Mouse (Mus musculus): ENCODE measurements around the gene Gfap. TPM values are rescaled to one million over a fixed set of nuclear protein-coding genes. Genes with fewer than 3 reads are reported as not detected.

Gfap gene
- total RNA-seq (2012; rRNA removed) = 0.36 and 0.42 TPM in 2 replicates

DNA sequence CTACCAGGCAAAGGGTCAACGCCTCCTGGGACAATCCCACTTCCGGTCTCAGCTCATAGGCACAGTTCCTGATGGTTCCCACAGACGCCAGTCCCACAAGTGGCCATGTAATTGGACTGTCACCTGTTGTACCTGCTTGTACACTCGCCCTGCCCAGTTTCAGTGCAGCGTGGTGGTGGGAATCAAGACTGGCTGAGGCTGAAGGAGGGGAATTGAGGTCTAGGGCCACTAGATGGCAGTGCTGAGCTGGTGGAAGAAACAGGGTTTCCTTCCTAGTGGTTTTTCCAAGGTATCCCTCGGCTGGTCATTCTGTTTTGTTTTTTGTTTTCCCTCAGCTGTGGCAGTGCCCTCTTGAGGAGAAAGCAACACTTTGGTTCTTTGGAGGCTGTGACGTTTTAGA lies at the start of gene Gfap:
Gene Gfap (minus strand): TSS at position 150 of the 400 bp plus-strand sequence.
- no peak within 1 kb of the TSS for H3K9ac ChIP-seq (ENCODE audit: insufficient read depth, low read depth, low read length, poor library complexity, severe bottlenecking)
- TF ChIP-seq MAFK (IDR thresholded peaks at IDR 0.05; ENCODE audit: insufficient read depth, low read depth, low read length) (no peak), ZC3H11A (IDR thresholded peaks at IDR 0.05; ENCODE audit: borderline replicate concordance, low read depth, low read length) (peak; percentile 22; the same call in 1 of the 2 replicates), ZNF384 (IDR thresholded peaks at IDR 0.05; ENCODE audit: low read depth, low read length) (no peak), CHD2 (IDR thresholded peaks at IDR 0.05; ENCODE audit: low read depth, low read length) (peak; percentile 18; the same call in 1 of the 2 replicates), HCFC1 (IDR thresholded peaks at IDR 0.05; ENCODE audit: borderline replicate concordance, insufficient read depth, low read length) (no peak; the same call in 1 of the 2 replicates)
- peak; percentile 86 for DNase-seq (ENCODE audit: low read depth, low spot score)

DNA sequence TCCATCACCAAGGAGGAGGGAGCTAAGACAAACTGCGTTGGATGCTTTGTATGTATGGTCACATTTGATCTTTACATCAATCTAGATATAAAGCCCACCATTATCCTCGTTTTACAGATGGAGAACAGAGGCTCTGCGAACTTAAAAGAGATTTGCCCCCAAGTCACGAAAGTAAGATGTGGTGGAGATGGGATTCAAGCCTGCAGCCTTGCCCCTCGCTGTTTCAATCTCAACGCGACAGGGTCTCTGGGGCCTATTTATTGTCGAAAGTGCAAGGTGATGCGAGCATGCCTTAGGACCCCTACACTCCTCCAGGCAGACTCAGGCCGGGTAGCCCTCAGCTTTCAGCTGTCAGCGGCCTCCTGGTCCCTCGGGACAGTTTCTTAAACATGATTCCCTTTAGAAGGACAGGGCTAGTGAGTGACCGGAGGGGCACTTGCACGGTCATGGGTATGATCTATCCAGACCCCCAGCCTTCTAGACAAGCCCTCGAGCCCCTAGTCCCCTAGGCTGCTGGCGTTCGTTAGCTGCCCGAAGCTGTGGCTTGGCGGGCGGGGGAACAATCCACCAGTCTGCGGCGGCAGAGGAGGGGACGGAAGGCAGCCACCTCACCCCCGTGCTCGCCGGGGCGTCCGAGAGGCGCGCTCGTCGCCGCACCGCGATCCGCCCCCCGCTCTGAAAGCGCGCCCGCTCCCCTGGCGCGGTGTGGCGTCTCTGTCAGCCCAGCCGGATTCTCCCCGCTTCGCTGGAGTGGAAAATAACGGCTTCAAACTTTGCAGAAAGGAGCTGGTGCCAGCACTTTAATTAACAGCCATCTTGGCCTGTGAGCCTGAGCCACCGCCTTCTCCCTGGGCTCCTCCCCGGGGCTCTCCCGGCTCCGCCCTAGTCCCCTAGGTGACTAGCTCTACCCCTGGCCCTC lies 47.6 kb upstream of the Gfap start:
- Histone ChIP-seq H3K4me1 (ENCODE audit: control insufficient read depth in 2 of 2, insufficient read depth in 2 of 2, low read length in 2 of 2, poor library complexity in 1 of 2) (peaks cover 0 to 5% of the 10 kb centered on the region in 2 experiments; a peak in 1 of 4 replicates), H3K4me3 (ENCODE audit: insufficient read depth in 1 of 2, low read depth in 1 of 2, low read length in 2 of 2, poor library complexity in 1 of 2, severe bottlenecking in 1 of 2) (peak overlapping the region; percentile 63 to 66), H3K27ac (ENCODE audit: insufficient read depth, low read depth, low read length, poor library complexity, severe bottlenecking) (no peak overlapping the region), H3K9ac (ENCODE audit: insufficient read depth, low read depth, low read length, poor library complexity, severe bottlenecking) (peak overlapping the region; percentile 51), H3K36me3 (ENCODE audit: control insufficient read depth, insufficient read depth, low read length, poor library complexity, severe bottlenecking) (no peaks in the 10 kb centered on the region), H3K9me3 (ENCODE audit: control insufficient read depth, insufficient read depth, low read depth, low read length) (no peaks in the 10 kb centered on the region)
- TF ChIP-seq ZC3H11A (IDR thresholded peaks at IDR 0.05; ENCODE audit: borderline replicate concordance, low read depth, low read length) (no peak), MAFK (IDR thresholded peaks at IDR 0.05; ENCODE audit: insufficient read depth, low read depth, low read length) (no peak), CHD2 (IDR thresholded peaks at IDR 0.05; ENCODE audit: low read depth, low read length) (no peak), HCFC1 (IDR thresholded peaks at IDR 0.05; ENCODE audit: borderline replicate concordance, insufficient read depth, low read length) (no peak), ZNF384 (IDR thresholded peaks at IDR 0.05; ENCODE audit: low read depth, low read length) (no peak)
- DNase-seq (ENCODE audit: low read depth, low spot score) = no peak
- in situ Hi-C loops (cut with MboI; ENCODE audit: low sequenced_read_pairs in 2 of 2, unreplicated experiment in 2 of 2) = no loop called here

More for the DNA sequence above, at the start of gene Gfap:
- in situ Hi-C loops (cut with MboI; ENCODE audit: low sequenced_read_pairs in 2 of 2, unreplicated experiment in 2 of 2) = no loop called here
- H3K4me3 ChIP-seq (ENCODE audit: insufficient read depth in 1 of 2, low read depth in 1 of 2, low read length in 2 of 2, poor library complexity in 1 of 2, severe bottlenecking in 1 of 2) = no peak within 1 kb of the TSS
- peaks cover 0 to 1% of the 10 kb centered on the region in 2 experiments; a peak in 1 of 4 replicates for H3K4me1 ChIP-seq (ENCODE audit: control insufficient read depth in 2 of 2, insufficient read depth in 2 of 2, low read length in 2 of 2, poor library complexity in 1 of 2)
- H3K27ac ChIP-seq (ENCODE audit: insufficient read depth, low read depth, low read length, poor library complexity, severe bottlenecking) = no peak within 1 kb of the TSS
- H3K9me3 ChIP-seq (ENCODE audit: control insufficient read depth, insufficient read depth, low read depth, low read length) = no peaks in the 10 kb centered on the region
- H3K36me3 ChIP-seq (ENCODE audit: control insufficient read depth, insufficient read depth, low read length, poor library complexity, severe bottlenecking) = peaks cover 6% of the 10 kb centered on the region

- no peak for TF ChIP-seq ZC3H11A (IDR thresholded peaks at IDR 0.05; ENCODE audit: borderline replicate concordance, low read depth, low read length)
- no peak for TF ChIP-seq MAFK (IDR thresholded peaks at IDR 0.05; ENCODE audit: insufficient read depth, low read depth, low read length)
- TF ChIP-seq HCFC1 (IDR thresholded peaks at IDR 0.05; ENCODE audit: borderline replicate concordance, insufficient read depth, low read length) = no peak
- no peak for TF ChIP-seq CHD2 (IDR thresholded peaks at IDR 0.05; ENCODE audit: low read depth, low read length)
- no peak for TF ChIP-seq ZNF384 (IDR thresholded peaks at IDR 0.05; ENCODE audit: low read depth, low read length)
- H3K27ac ChIP-seq (ENCODE audit: insufficient read depth, low read depth, low read length, poor library complexity, severe bottlenecking) = no peak overlapping the region
- peak overlapping the region; percentile 9 to 63; a peak in 3 of 4 replicates for H3K4me3 ChIP-seq (ENCODE audit: insufficient read depth in 1 of 2, low read depth in 1 of 2, low read length in 2 of 2, poor library complexity in 1 of 2, severe bottlenecking in 1 of 2)
- H3K4me1 ChIP-seq (ENCODE audit: control insufficient read depth in 2 of 2, insufficient read depth in 2 of 2, low read length in 2 of 2, poor library complexity in 1 of 2) = peaks cover 0 to 5% of the 10 kb centered on the region in 2 experiments; a peak in 1 of 4 replicates
- in situ Hi-C loops (cut with MboI; ENCODE audit: low sequenced_read_pairs in 2 of 2, unreplicated experiment in 2 of 2) = no loop called here
- H3K36me3 ChIP-seq (ENCODE audit: control insufficient read depth, insufficient read depth, low read length, poor library complexity, severe bottlenecking) = no peaks in the 10 kb centered on the region
- no peaks in the 10 kb centered on the region for H3K9me3 ChIP-seq (ENCODE audit: control insufficient read depth, insufficient read depth, low read depth, low read length)
- no peak overlapping the region for H3K9ac ChIP-seq (ENCODE audit: insufficient read depth, low read depth, low read length, poor library complexity, severe bottlenecking)
- no peak for DNase-seq (ENCODE audit: low read depth, low spot score)
These were observed 46.3 kb upstream of the Gfap start for GRCm38 (mm10) chr11:102946992-102947343.

DNA sequence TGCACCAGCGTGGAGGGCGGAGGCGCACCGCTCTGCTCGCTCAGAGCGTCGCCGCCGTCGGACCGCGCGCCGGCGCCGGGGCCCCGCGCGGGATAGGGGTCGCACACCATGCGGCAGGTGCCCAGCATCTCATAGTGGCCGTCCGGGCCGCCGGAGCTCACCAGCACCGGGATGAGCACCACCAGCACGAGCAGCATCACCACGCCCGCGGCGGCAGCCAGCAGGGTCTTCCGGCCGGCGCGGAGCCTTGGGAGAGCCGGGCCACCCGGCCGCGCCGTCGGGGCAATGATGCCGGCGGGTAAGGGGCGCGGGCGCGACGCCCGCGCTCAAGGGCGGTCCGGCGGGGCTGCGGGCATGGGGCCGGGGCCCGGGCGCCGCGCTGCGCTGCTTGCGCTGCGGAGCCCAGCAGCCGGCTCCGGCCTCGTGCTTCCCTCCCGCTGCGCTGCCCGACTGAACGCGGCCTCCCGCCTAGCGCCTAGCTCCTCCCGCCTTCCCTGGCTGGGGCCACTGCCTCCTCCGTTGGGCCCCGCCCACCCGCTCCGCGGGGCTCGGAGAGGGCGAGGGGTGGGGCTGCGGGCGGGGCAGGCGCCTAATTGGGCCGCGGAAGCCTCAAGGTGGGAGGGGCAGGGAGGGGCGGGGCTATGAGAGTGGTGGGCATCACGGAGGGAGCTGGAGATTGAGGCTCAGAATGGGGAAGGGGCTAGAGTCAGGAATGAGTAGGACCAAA lies 45.7 kb upstream of the Gfap start, which contains the start of gene C1ql1:
Gene C1ql1 (minus strand): TSS at position 424 of the 727 bp plus-strand sequence.
- Histone ChIP-seq H3K36me3 (ENCODE audit: control insufficient read depth, insufficient read depth, low read length, poor library complexity, severe bottlenecking) (no peaks in the 10 kb centered on the region), H3K27ac (ENCODE audit: insufficient read depth, low read depth, low read length, poor library complexity, severe bottlenecking) (no peak within 1 kb of the TSS), H3K9ac (ENCODE audit: insufficient read depth, low read depth, low read length, poor library complexity, severe bottlenecking) (peak within 1 kb of the TSS; percentile 69), H3K4me1 (ENCODE audit: control insufficient read depth in 2 of 2, insufficient read depth in 2 of 2, low read length in 2 of 2, poor library complexity in 1 of 2) (peaks cover 0 to 5% of the 10 kb centered on the region in 2 experiments; a peak in 1 of 4 replicates), H3K4me3 (ENCODE audit: insufficient read depth in 1 of 2, low read depth in 1 of 2, low read length in 2 of 2, poor library complexity in 1 of 2, severe bottlenecking in 1 of 2) (peak within 1 kb of the TSS; percentile 63 to 75), H3K9me3 (ENCODE audit: control insufficient read depth, insufficient read depth, low read depth, low read length) (no peaks in the 10 kb centered on the region)
- in situ Hi-C loops (cut with MboI; ENCODE audit: low sequenced_read_pairs in 2 of 2, unreplicated experiment in 2 of 2) = no loop called here
- peak; percentile 82 for DNase-seq (ENCODE audit: low read depth, low spot score)
- TF ChIP-seq CHD2 (IDR thresholded peaks at IDR 0.05; ENCODE audit: low read depth, low read length) (no peak), MAFK (IDR thresholded peaks at IDR 0.05; ENCODE audit: insufficient read depth, low read depth, low read length) (no peak), HCFC1 (IDR thresholded peaks at IDR 0.05; ENCODE audit: borderline replicate concordance, insufficient read depth, low read length) (no peak), ZC3H11A (IDR thresholded peaks at IDR 0.05; ENCODE audit: borderline replicate concordance, low read depth, low read length) (no peak)

Data from ES-E14 (cell line).